Mouse (Mus musculus): ENCODE measurements around the gene Lmtk2.

DNA sequence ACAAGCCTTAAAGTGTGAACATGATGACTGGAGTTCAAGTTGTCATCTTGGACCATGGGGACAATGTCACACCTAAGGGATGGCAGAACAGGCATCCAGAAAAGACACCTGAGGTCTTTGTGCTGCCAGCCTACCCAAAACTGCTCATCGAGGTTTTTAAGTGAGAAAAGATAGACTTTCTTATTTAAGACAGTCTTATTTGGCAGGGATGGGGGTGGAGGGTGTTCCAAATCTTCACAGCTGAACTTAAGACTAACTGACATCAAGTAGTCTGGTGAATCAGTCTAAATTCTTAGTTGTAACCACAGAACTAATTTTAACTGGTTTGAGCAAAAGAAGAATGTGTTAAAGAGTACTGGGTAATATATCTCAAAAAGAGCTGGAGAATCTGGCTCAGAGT is 22.7 kb upstream of the Lmtk2 start:
- TF ChIP-seq CTCF (IDR thresholded peaks at IDR 0.05; ENCODE audit: low read depth) = no peak
- TF ChIP-seq EP300 (IDR thresholded peaks at IDR 0.05; ENCODE audit: low read depth) = no peak

Data from liver, postnatal 0 days (tissue).